Mouse (Mus musculus): ENCODE data around the gene Ppp4r3a.
"Not testable (repeated sequence)": the region's sequence is repeated elsewhere in the genome, so short reads cannot be mapped to it uniquely, and the experiment has no call there.

Ppp4r3a gene

GRCm38 (mm10) chr12:101083076-101083838, at the start of gene Ppp4r3a:
TSS of gene Ppp4r3a (minus strand) at chr12:101083702.
- peak; percentile 85 for DNase-seq (ENCODE audit: extremely low spot score, low read depth, low spot score)

- no peak for DNase-seq (ENCODE audit: extremely low spot score, low read depth, low spot score)
These were observed 39.5 kb upstream of the Ppp4r3a start for GRCm38 (mm10) chr12:101123013-101123412.

- not testable (repeated sequence) for DNase-seq (ENCODE audit: extremely low spot score, low read depth, low spot score)
These were observed 38.6 kb upstream of the Ppp4r3a start for GRCm38 (mm10) chr12:101122066-101122465.

GRCm38 (mm10) chr12:101109794-101110585, 26.5 kb upstream of the Ppp4r3a start:
- not testable (repeated sequence) for DNase-seq (ENCODE audit: extremely low spot score, low read depth, low spot score)

GRCm38 (mm10) chr12:101107722-101108121, 24.2 kb upstream of the Ppp4r3a start:
- DNase-seq (ENCODE audit: extremely low spot score, low read depth, low spot score): no peak

GRCm38 (mm10) chr12:101105571-101105970, 22.1 kb upstream of the Ppp4r3a start:
- DNase-seq (ENCODE audit: extremely low spot score, low read depth, low spot score): no peak

GRCm38 (mm10) chr12:101102648-101103047, 19.1 kb upstream of the Ppp4r3a start:
- no peak for DNase-seq (ENCODE audit: extremely low spot score, low read depth, low spot score)

- DNase-seq (ENCODE audit: extremely low spot score, low read depth, low spot score): not testable (repeated sequence)
These were observed 10.2 kb upstream of the Ppp4r3a start for GRCm38 (mm10) chr12:101093678-101094077.

- no peak for DNase-seq (ENCODE audit: extremely low spot score, low read depth, low spot score)
These were observed 6.5 kb upstream of the Ppp4r3a start for GRCm38 (mm10) chr12:101089955-101090354.

- DNase-seq (ENCODE audit: extremely low spot score, low read depth, low spot score): no peak
These were observed 3.9 kb upstream of the Ppp4r3a start for GRCm38 (mm10) chr12:101087406-101087805.

- no peak for DNase-seq (ENCODE audit: extremely low spot score, low read depth, low spot score)
These were observed 1.6 kb upstream of the Ppp4r3a start for GRCm38 (mm10) chr12:101084881-101085666.

GRCm38 (mm10) chr12:101084237-101084636, 735 bp upstream of the Ppp4r3a start:
- DNase-seq (ENCODE audit: extremely low spot score, low read depth, low spot score): no peak

- DNase-seq (ENCODE audit: extremely low spot score, low read depth, low spot score): no peak
These were observed 315 bp upstream of the Ppp4r3a start for GRCm38 (mm10) chr12:101083839-101084195.

GRCm38 (mm10) chr12:101082296-101083075, 1.0 kb downstream of the Ppp4r3a start:
- DNase-seq (ENCODE audit: extremely low spot score, low read depth, low spot score): no peak

- DNase-seq (ENCODE audit: extremely low spot score, low read depth, low spot score): no peak
These were observed 5.5 kb downstream of the Ppp4r3a start for GRCm38 (mm10) chr12:101077955-101078354.

GRCm38 (mm10) chr12:101075433-101075832, 8.1 kb downstream of the Ppp4r3a start:
- no peak for DNase-seq (ENCODE audit: extremely low spot score, low read depth, low spot score)

- no peak for DNase-seq (ENCODE audit: extremely low spot score, low read depth, low spot score)
These were observed 8.6 kb downstream of the Ppp4r3a start for GRCm38 (mm10) chr12:101074821-101075429.

GRCm38 (mm10) chr12:101069813-101070212, 13.7 kb downstream of the Ppp4r3a start:
- no peak for DNase-seq (ENCODE audit: extremely low spot score, low read depth, low spot score)

GRCm38 (mm10) chr12:101066329-101066728, 17.2 kb downstream of the Ppp4r3a start:
- no peak for DNase-seq (ENCODE audit: extremely low spot score, low read depth, low spot score)

- DNase-seq (ENCODE audit: extremely low spot score, low read depth, low spot score): no peak
These were observed 43.5 kb downstream of the Ppp4r3a start for GRCm38 (mm10) chr12:101039956-101040355.

Measured in hindlimb bud, embryonic 11.5 days (tissue).